Mouse (Mus musculus) cerebellum, adult 8-10 months (tissue): ENCODE measurements at regions not wholly inside any gene's neighbourhood (a gene's known extent, or its start where the extent isn't known, plus 50 kb on each side); places are given as distances from the start of the nearest gene placed in this dataset.
A peak's percentile ranks its signal among the peaks of the same experiment; 100 is the strongest.

Experiments used
- DNase-seq: peaks from one replicate; pipeline ENCODE4 v3.0.0; 2022

DNA sequence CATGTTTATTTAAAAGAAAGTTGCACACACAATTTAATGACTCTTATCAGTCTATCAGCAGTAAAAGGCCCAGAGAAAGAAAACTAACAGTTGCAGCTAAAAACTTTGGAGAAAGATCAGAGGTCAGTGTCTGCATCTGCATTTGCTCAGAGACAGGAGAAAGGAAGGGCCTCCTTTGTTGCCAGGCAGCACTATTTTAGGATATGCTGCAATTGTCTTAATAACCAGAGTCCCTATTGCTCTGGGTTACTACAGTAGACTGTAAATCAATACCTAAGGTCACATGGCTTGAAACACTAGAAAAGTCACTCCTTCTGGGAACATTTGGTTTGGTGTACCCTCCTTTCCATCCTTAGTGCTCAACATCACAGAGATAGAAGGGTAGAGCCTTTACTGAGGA, 175.7 kb downstream of the Hdgfl1 start:
- no peak for DNase-seq

DNA sequence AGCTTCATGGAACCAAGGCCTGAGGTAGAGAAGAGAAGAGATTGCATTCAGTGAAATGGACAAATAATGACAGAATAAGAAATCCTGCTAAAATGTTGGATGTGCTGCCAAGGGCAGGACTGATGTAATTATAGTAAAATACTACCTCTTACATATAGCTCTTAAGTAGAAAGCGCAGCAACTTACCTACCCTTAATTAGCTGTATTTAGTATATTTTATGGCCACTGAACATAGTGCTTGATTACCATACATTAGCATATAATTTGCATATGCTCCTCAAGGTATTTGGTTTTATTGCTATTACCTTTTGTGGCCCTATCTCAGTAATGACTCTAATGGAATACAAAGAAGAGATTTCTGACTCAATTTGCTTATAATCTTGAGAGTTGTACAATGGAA, 176.2 kb downstream of the Hdgfl1 start:
- DNase-seq: no peak

DNA sequence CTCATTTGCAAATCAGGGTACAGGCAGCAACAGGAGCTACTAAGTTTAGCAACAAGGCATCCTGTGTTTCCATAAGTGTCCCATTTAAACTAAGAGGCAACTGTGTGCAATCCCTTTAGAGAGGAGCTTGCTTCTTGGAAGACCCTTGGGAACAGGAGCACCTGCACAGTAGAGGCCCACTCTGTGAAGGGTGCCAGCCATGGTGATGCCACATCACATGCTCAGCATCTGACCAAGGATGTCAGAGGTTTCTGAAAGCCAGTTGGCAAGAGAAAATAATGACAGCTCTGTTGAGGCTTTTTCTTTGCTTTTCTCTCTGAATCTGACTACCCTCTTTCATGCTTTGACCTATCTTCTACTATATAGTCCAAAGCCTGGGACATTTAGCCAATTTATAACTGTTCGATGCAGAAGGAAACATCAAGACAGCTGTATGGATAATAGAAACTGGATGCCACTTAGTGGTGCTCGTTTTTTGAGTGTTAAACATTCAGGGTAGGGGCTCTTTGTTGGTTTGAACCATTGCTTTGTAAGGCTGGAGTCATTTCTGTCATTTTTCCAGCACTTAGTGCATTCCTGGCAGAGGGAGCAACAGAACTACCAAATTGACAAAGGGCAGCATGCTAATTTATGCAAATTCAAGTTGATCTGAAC, 193.9 kb downstream of the Hdgfl1 start:
- no peak for DNase-seq

DNA sequence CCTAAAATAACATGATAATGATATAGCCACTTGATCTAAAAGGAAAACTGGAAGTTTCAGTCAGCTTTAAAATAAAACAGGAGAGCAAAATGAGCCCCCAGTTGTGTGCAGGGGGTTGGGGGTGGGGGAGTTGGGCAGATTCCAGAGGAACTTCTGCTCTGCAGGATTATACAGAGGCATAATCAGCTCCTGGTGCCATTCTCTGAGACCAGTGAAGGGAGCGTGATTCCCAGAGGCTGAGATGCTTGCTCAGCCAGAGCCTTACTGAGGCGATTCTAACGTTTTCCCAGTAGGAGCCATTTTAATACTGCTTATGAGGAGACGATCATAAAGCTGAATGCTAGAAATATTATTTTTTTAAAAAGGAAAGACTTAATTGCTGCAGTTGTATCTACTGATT, 200.5 kb downstream of the Hdgfl1 start:
- no peak for DNase-seq

DNA sequence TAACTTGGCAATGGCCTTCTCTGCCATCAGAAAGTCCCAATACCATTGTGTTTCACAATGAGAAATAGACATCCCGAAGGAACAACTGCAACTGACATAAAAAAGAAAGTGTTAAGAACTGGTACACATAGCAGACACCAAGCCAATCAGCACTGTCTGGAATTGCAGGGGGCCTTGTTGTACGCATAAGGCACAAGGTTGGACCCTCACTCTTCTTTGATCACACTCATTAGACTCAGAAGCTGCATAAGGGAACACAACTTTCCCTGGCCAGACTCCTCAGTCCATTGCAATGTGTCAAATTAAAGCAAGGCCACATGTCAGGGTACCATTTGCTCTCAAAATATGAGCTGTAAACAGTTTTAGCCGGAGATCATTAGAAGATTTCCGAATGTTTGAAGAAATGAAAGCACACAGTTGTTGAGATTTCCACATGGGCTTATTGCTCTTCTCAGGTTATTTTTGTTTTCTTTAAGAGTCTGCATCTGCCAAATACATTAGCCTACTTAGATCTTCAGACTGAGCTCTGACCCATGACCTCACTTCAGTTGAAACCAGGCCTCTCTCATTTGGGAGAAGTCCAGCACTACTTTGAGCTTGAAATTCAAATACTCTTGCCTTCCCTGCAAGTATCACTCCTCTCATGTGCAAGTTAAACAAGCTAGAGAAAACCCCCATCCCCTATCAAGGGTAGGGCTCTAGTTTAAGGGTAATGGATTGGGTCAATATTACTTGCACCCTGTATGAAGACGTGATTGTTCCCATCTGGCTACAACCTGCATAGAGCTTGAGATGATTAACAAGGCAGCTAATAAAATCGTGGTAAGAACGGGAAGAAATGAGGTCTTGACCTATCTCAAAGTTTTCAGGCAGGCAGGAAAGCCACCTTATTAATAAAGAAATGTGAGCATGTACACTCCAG, 204.8 kb downstream of the Hdgfl1 start:
- DNase-seq: no peak

DNA sequence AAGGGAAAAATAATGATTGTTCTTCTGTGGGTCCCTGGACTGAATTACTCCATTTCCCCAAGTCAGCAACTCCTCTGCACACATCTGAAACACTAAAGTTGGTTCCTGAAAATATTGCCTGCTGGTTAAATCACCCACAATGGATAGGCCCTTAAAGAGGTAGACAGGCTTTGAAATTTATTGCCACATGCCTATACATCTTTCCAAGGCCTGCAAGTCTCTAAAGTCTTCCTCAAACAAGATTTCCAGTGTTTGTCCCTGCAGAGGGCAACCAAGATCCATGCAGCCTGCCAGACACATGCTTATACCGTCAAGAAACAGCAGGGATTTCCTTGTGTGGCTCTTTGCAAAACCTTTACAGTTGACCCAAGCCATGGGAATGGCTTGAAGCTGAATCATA, 211.6 kb downstream of the Hdgfl1 start:
- no peak for DNase-seq

DNA sequence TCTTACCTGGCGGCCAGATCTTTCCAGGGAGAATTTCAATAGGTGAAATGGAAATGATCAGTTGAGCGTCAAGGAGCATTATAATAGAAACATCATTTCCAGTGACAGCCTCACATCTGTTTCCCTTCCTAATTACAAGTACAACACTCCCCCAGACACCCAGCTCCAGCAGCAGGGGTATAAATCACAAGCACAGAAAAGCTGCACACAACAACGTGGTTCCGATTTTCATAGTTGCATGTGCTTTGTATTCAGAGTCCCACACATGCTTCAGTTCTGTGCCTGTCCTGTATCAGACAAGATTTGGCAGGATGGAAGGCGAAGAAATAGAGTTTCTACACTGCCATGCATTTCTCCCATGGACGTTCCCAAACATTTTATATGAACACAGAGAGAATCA, 215.7 kb downstream of the Hdgfl1 start:
- DNase-seq: no peak

DNA sequence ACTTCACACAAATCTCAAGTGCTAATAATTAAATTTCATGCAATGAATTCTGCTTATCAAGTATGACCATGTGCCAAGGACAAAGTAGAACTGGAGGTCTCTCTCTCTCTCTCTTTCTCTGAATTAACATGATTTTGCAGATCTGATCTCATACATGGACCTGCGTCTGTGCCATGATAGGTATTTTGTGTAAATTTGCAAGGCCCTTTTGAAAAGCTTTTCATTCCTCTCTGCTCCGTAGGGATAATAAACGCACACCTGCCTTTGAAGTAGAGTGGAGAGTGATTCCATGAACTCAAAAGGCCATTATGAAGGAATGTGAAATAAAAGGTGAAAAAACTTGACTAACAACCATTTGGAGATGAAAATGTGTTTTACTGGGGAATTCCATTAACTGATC, 217.8 kb downstream of the Hdgfl1 start:
- no peak for DNase-seq

DNA sequence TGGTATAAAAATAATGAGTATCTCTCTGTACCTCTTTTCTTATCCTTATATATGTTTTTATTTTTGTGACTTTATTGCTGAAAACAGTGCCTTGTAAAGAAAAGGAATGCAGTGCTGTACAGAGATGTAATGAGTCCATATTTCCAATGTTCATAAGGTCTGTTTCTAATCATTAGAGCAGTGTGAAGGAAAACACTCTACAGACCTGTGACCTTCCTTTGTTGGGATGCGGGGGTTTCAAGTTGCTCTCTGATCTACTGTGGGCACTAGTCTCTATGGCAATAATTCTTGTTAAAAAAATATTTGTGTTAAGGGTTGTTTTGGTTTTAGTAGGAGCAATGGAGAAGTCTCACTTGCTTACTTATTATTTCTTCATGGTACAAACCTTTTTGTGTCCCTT, 231.0 kb downstream of the Hdgfl1 start:
- no peak for DNase-seq

DNA sequence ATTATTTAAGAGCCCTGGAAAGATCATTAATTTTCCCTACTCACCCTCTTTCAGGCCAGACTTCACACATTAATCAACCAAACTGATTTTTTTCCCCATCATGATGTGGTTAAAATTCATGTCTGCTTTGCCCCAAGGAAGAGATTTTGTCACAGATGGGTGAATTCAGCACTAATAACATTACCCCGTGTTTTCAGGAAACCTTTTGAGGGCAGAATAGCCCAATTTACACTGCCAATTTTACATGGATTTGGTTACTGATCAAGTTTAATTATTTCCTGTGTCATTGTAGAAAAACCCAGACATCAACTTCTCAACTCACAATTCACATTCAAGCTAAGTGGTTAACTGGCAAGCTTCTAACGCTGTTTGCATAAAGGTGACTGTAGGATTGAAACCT, 233.4 kb downstream of the Hdgfl1 start:
- no peak for DNase-seq

DNA sequence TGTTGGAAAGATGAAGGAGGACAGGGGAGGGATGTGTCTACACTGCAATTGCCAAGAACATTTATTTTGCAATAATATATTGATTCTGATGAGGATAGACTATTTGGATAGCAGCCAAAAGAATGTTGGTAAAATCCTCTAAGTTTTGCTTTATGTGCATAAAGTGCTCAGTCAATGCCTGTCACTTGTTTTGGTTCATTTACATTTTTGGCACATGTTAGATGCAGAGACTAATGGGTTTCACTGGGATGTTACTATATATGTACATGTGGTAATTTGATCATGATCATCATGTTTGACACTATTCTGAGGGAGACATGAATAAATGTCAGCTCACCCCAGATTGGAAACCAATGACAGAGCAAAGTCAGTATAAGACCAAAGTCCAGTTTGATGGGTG, 237.2 kb downstream of the Hdgfl1 start:
- DNase-seq: no peak

DNA sequence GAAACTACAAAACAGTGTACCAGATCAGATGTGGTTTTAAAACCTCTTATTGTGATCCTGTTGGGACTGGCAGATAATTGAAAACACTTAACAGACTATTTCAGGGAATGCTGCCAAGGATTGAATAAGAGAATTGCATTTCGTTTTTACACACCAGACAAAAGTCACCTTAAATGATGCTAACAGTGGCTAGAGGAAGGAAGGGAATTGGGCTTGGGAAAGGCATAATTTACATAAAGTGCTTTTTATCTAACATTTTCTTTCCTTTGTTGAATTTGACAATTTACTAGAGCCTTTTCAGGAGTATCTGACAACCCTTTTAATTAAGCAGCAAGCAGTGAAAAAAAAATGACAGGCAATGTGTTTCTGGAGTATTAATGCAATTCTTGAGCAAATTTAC, 250.9 kb downstream of the Hdgfl1 start:
- no peak for DNase-seq

DNA sequence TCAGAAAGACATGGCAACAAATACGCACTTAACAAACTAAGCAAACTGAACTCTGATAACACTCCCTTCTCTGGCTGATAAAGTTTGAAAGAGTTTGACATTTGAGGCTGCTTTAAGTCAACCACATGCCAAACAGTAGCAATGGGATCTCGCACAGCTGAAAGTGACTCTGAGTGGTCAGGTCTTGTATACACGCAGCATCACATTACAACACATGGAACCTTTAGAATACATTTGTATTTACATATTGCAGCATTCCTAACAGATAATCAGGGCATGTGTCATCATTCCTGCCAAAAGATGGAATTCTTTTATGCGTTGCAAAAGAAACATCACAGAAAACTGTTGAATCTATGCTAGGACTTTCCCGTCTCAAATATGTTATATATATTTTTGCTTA, 251.5 kb downstream of the Hdgfl1 start:
- DNase-seq: no peak

DNA sequence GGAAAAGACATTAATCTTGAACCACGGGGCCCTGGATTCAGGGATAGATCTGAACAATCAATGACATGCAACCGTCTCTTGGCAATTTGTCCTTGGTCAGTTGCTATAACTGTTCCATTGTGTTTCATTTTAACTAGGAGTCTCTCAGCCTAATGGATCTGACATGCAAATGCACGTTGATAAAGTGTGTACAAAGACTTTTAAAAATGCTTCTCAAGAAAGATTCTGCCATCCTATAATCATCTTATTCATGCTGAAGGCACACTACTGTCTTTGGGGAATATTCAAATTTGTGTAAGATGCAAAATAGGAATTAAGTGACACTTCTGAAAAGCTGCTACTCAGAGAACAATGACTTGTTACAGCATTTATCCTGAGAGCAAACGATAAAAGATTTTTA, 252.3 kb downstream of the Hdgfl1 start:
- DNase-seq: no peak

DNA sequence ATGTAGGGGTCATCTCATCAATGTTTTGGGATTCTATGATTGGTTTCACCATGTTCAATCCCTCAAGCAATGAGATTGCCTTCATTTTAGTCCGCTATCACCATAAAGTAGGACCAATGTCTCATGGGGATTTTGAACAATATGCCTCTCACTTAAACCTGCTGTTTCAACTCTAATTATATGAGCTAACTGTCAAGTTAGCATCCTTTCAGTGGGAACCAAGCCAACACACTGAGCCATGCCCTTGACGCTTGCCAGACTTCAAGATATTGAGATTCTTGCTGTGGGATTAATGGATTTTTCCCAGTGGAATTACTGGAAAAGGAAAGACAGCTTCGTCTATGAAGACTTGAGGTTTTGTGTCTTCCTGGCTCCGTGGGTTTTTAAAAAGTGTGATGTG, 259.5 kb downstream of the Hdgfl1 start:
- DNase-seq: no peak

DNA sequence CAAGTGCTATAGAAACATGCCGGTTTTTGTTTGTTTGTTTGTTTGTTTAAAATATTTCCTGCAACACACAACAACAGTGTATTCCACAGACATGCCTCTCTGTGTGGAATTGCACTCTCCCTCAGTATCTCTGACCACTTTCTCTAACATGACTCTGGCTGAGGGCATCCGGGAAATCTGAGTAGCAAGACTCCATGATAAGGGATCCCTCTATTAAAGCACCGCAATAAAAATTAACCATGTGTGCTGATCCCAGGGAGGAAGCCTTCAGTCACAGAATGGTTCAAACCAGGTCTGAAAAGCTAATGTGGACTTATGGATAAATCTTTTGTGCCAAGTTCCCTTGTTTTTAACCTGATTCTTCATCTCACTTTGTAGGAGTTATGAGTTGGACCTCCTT, 260.1 kb downstream of the Hdgfl1 start:
- DNase-seq: no peak

DNA sequence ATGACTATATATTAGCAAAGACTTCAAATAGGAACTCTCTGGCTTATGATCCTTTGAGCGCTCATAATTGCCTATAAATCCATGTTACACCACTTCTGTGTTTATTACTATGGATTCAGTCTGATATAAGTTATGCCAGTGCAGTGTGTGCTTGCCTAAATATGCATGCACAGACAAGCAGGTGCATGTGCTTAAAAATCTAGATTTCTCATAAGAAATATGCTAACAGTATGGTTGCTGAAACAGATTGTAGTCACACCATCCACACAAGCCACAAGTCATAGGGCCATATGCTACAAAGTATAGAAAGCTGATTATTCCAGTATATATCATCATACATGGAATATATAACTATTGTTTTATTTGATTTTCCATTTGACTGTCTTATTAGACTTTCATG, 266.2 kb downstream of the Hdgfl1 start:
- no peak for DNase-seq

DNA sequence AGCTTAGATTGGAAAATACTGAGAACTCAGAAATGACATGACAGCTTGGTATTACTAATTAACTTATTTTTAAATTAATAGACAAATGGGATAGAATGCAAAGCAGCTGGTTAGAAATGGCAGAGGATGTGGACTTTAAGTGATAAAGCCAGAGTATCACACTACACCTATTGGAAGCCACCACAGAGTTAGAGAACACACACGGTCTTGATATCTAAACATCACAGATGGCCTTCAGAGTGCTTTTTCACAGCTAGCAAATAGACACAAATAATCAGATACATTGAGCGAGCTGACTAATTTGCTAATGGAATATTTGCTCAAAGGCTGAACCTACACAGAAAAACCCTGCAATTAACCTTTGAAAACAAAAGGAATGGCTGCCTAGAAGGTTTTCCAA, 272.9 kb downstream of the Hdgfl1 start:
- no peak for DNase-seq

DNA sequence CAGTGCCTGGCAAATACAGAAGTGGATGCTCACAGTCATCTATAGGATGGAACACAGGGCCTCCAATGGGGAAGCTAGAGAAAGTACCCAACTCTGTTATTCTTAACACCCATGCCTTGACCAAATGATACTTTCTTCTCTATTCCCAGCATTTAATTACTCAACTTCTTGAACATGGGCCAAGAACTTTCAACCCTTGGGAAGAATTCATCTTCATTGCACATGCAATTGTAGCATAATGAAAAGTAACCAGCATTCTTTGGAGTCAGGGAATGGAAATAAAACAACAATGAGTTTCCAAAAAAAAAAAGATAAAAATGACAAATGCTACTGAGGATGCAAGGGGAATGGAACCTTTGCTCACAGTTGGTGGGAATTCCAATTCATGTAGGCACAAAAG, 274.1 kb downstream of the Hdgfl1 start:
- DNase-seq: no peak

DNA sequence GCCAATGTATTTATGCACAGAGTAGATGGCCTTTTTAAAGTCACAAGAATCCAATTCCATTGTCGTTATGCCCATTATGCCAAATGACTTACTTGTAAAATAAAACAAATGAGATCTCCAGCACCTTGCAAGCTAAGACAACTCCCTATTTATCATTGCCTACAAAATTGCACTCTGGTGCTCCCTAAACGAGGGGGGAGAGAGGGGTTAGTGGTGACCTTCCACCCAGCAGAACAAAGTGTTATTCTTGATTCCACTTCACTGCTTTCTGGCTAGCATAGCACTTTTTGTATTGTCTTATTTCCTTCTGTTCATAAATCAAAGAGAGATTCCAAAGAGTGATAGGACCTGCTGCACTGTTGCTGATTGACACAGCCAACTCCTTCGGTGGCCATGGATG, 300.6 kb downstream of the Hdgfl1 start:
- no peak for DNase-seq

DNA sequence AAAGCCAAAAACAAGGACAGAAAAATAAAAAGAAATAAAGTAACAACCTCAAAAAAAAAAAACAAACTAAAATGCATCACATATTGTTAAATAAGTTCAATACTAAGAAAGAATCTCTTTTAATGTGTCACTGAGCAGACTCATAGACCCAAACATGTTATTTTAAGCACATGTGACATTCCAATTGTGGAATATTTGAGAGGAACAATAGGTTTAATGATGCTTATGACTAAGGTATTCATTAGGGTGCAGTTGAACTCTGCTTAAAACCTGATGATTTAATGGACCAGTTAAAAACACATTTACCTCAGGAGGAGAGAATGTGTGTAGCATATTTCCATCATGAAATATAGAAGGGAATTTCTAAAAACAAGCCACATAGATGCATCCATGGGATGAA, 302.4 kb downstream of the Hdgfl1 start:
- no peak for DNase-seq

DNA sequence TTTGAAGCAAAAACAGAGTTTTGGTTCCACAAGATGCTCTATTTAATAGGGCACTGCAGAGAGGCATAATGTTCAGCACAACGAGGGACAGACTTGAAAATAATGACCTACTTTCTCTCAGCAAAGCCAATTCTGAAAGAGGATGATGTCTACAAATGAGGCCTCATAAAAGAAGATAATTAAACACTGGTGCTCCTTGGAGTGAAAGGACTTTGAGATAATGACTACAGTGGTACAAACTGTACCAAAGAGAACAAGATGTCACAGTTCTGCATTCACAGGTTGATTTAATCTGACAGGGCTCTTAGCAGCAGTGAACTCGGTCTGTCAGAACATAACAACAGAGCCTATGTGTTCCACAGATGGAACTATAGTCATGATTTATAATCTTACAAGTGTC, 305.4 kb downstream of the Hdgfl1 start:
- peak; percentile 1 for DNase-seq

DNA sequence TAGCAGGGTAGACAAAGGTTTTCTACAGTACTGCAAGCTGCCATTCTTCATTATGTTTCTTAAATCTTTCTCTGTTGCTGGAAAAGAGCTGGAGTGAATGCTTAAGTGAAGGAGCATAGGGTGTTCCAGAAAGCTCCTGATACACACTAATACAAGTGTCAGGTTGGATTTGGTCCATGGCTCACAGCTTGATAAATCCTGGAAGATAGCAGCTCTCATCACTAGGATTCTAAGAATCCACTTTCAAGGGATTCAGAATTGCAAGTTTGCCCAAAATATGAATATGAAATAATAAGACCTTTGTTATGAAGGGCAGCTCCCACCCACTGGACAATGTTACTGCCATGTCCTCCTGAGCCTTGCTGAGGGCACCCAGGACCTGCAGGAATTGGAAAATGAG, 305.9 kb downstream of the Hdgfl1 start:
- no peak for DNase-seq

DNA sequence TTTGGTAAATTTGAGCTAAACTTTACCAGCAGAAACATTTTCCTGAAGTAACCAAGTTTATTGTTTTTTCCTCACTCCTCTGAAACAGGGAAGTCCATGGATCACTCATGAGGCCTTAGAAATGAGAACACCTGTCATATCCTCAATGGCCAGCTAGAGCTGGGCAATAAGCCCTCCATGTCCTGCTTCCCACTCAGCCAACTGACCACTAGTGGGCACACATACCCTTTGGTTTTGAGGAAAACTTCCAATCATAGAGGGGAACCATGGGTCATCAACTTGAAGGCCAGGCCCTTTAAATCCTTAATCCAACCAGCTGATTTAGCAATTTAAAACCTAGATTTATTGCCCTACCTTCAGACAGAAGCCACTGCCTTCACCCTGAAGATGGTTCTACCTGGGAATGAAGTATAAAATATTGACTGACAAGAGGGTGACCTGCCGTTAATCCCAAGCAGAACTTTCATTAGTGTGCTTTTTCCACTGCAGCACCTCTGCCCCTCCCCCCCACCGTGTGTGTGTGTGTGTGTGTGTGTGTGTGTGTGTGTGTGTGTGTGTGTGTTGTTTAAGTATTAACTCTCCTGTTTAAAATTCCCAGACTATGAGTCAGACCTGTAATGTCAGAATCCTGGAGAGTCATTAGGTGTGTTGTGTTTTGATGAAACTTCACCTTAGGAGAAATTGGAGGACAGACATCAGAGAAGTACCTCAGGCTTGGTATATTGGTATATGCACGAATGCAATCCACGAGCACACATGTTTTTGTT, 312.3 kb downstream of the Hdgfl1 start:
- no peak for DNase-seq
